Mouse (Mus musculus) layer of hippocampus, postnatal 25 days (tissue): ENCODE measurements around the gene Fgd4. TPM values are rescaled to one million over a fixed set of nuclear protein-coding genes. Genes with fewer than 3 reads are reported as not detected.

ENCODE experiments used
- total RNA-seq, 2 experiments: library from RNA; stranded (reverse); gene quantifications; 2 replicates each; pipeline ENCODE4 v1.2.3; 2021

Gene Fgd4
- total RNA-seq, 2 experiments from 2014 or later: 48.0 to 53.3 TPM

Other genes with a start within 250 kb of the Fgd4 start
- 100 to 1,000 TPM; 189 to 190 TPM for gene Dnm1l, start 241.6 kb downstream of the Fgd4 start, total RNA-seq
- not detected for gene Olfr19, start 75.9 kb upstream of the Fgd4 start, total RNA-seq
- gene Spag6l, start 228.9 kb upstream of the Fgd4 start, total RNA-seq: 10 to 100 TPM in 1 of 2 experiments, 1 to 10 TPM in 1; 8.7 to 10.6 TPM